Mouse (Mus musculus) small intestine, adult 2 months (tissue): Measurements from ENCODE around the gene Bpifc.

ENCODE experiments used
- CTCF ChIP-seq: fragments of 200-500 bp; IDR thresholded peaks from 2 replicates; pipeline ENCODE4 v1.5.1; 2012; ENCODE audit warnings: low read depth, mild to moderate bottlenecking, control low read depth, inconsistent platforms, low read length, moderate library complexity, mixed read lengths; ENCODE audit not compliant: insufficient replicate concordance, insufficient read length; ENCODE audit errors: extremely low read depth
- POLR2A ChIP-seq: fragments of 200-500 bp; IDR thresholded peaks from 2 replicates; pipeline ENCODE4 v1.6.1; 2012; ENCODE audit warnings: low read depth, mild to moderate bottlenecking, control low read depth, inconsistent platforms, low read length, moderate library complexity

DNA sequence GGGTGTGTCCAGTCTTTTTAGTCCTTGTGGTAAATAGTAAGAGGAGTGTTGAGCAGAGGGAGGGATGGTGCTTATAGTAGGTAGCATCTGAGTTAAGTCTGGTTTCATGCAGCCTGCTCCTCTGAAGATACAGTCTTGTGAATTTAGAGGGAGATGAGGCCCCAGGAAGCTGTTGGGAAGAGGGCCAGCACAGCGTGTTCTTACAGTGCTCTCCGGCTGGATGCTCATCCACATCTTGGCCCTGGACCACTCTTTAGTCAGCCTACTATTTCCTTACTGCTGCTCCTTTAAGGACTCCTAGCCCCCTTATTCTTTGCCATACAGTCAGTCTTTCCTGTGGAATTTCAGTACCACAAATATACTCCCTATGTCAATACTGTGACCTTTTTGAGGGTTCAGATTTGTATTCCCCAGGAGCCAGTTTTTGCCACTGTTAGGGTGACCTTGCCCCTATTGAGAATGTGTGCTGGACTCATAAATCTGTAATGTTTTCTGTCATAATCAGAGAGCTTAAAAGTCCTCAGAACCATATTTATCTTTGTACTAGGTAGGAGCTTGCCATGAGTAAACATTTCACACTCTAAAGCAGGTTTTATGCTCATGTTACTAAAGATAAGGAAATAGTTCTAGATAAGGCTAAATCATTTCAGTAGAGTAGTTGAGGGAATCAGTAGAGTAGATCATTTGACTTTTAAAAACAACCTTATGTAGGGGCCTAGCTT, 22.5 kb upstream of the Bpifc start:
- no peak for TF ChIP-seq CTCF
- no peak for TF ChIP-seq POLR2A
